32 mouse cellular contexts compared by ENCODE assay signal in genomic region chr10:28698175-28698574, GRCm38 (mm10). TPM values are rescaled to one million over a fixed set of nuclear protein-coding genes. Genes with fewer than 3 reads are reported as not detected.
"Had no signal": no experiment of that assay in that cellular context is flagged by ENCODE, and none has a peak within 500 bp of the region (broad histone marks: within the 10 kb centered on the region; RNA-seq: fewer than 3 reads in every experiment).

No protein-coding gene starts in this region.

- H3K4me3 ChIP-seq: gastrocnemius, adult 2 months; heart, embryonic 10.5 days; heart, embryonic 12.5 days; hindbrain, embryonic 10.5 days; hindbrain, embryonic 12.5 days; intestine, embryonic 15.5 days; layer of hippocampus, adult 2 months; limb, embryonic 10.5 days; limb, embryonic 12.5 days; liver, embryonic 13.5 days had no signal

- H3K27ac ChIP-seq: gastrocnemius, adult 2 months; heart, embryonic 10.5 days; hindbrain, embryonic 10.5 days; hindbrain, embryonic 12.5 days; hindbrain, embryonic 14.5 days; intestine, embryonic 15.5 days; layer of hippocampus, adult 2 months; limb, embryonic 10.5 days; limb, embryonic 12.5 days; liver, embryonic 13.5 days had no signal

- H3K36me3 ChIP-seq: heart, embryonic 10.5 days; heart, embryonic 12.5 days; hindbrain, embryonic 10.5 days; hindbrain, embryonic 12.5 days; intestine, embryonic 15.5 days; limb, embryonic 10.5 days; limb, embryonic 12.5 days; liver, embryonic 13.5 days had no signal

- ATAC-seq: hindbrain, embryonic 16.5 days; inflammation-experienced regulatory T-cells, adult 6 months; intestine, postnatal 0 days had no signal

- H3K4me2 ChIP-seq: heart, embryonic 12.5 days; hindbrain, embryonic 12.5 days; hindbrain, embryonic 14.5 days; intestine, embryonic 15.5 days; limb, embryonic 12.5 days; liver, embryonic 11.5 days; liver, embryonic 13.5 days had no signal

- H3K27me3 ChIP-seq: heart, embryonic 12.5 days; hindbrain, embryonic 12.5 days; intestine, embryonic 15.5 days; limb, embryonic 12.5 days; liver, embryonic 13.5 days had no signal

- H3K9me3 ChIP-seq: heart, embryonic 10.5 days; heart, embryonic 12.5 days; hindbrain, embryonic 10.5 days; hindbrain, embryonic 12.5 days; intestine, embryonic 15.5 days; limb, embryonic 10.5 days; limb, embryonic 12.5 days; liver, embryonic 13.5 days had no signal

- H3K9ac ChIP-seq: heart, embryonic 12.5 days; hindbrain, embryonic 12.5 days; hindbrain, embryonic 14.5 days; intestine, embryonic 15.5 days; limb, embryonic 12.5 days; liver, embryonic 13.5 days had no signal

- H3K4me1 ChIP-seq: heart, embryonic 10.5 days; heart, embryonic 12.5 days; hindbrain, embryonic 10.5 days; hindbrain, embryonic 12.5 days; intestine, embryonic 15.5 days; limb, embryonic 10.5 days; limb, embryonic 12.5 days; liver, embryonic 13.5 days had no signal

- DNase-seq: gastrocnemius, adult 2 months; gastrocnemius, postnatal 10 days; gastrocnemius, postnatal 25 days; heart, adult 18-20 months; heart, postnatal 10 days; heart, postnatal 4 days; kidney, adult 18-20 months; kidney, adult 8-10 months; kidney, postnatal 10 days; kidney, postnatal 25 days; kidney, postnatal 4 days; liver; liver, embryonic 13.5 days had no signal

RNA-seq across cellular contexts. Expression of gene Themis, which starts 30.0 kb away (rescaled TPM):
- total RNA-seq: gastrocnemius, adult 2 months; gastrocnemius, postnatal 10 days; granulocyte monocyte progenitor cell, adult 5-6 weeks; heart, postnatal 25 days; layer of hippocampus, adult 2 months; layer of hippocampus, postnatal 25 days had no signal
- polyA plus RNA-seq: heart, embryonic 10.5 days; heart, embryonic 12.5 days; heart, embryonic 14.5 days; hindbrain, embryonic 10.5 days; hindbrain, embryonic 12.5 days; hindbrain, embryonic 14.5 days; hindbrain, embryonic 16.5 days; kidney, embryonic 14.5 days; kidney, embryonic 16.5 days; limb, embryonic 10.5 days; limb, embryonic 12.5 days; liver, embryonic 11.5 days had no signal
